Mouse (Mus musculus) ovary, adult 2 months (tissue): ENCODE data around the gene Nek11. TPM values are rescaled to one million over a fixed set of nuclear protein-coding genes. Genes with fewer than 3 reads are reported as not detected.

Experiments
- polyA plus RNA-seq: library from polyadenylated mRNA; depleted of rRNA; stranded (reverse); fragments of >200 nt; gene quantifications from 2 replicates; pipeline ENCODE4 v1.2.3, GENCODE M21; 2012; rRNA removed

The Nek11 gene
- 0.76 TPM in 2 replicates for polyA plus RNA-seq

DNA sequence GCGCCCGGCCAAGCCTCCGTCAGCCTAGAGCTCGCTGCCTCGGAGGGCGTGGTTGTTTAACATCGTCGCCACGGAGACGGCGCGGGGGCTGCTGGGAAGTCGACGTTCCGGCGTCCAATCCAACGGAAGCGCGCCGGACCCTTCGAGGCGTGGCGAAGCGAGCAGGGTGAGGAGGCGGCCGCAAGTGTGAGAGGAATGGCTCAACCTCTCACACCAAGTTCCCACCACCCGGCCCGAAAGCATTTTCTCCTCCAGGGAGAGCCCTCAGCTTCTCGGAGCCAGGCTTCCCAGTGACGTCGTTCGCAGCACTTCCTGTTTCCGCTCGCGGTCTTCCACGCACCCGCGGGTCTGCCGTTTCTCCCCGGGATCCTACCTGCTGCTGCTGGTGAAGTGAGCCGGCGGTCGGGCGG lies at the start of gene Nek11, which contains the start of gene Aste1:
Nek11 (minus strand) TSS at position 307 of the 410 bp plus-strand sequence.
Aste1 (plus strand) TSS at position 175 of the 410 bp plus-strand sequence.

DNA sequence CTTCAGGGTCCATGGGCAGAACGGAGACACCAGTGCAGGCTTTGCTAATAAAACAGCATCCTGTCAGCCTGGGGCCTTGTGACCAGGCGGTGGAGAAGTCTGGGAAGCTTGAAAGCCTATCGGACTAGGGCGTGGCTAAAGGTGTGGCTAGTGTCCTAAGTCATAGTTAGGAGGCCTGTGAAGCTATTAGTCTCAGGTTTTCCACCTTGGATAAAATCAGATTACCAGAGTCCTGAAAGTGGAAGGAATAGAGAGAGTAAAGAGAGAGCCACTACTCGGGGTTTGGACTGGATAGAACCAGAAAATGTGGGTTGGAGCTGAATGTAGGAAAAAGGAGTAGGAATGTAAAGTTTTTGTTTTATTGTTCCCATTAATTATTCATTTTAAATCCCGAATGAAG lies 250.3 kb downstream of the Nek11 start, which contains the start of gene 1700080E11Rik:
1700080E11Rik (minus strand) TSS at position 101 of the 400 bp plus-strand sequence.

DNA sequence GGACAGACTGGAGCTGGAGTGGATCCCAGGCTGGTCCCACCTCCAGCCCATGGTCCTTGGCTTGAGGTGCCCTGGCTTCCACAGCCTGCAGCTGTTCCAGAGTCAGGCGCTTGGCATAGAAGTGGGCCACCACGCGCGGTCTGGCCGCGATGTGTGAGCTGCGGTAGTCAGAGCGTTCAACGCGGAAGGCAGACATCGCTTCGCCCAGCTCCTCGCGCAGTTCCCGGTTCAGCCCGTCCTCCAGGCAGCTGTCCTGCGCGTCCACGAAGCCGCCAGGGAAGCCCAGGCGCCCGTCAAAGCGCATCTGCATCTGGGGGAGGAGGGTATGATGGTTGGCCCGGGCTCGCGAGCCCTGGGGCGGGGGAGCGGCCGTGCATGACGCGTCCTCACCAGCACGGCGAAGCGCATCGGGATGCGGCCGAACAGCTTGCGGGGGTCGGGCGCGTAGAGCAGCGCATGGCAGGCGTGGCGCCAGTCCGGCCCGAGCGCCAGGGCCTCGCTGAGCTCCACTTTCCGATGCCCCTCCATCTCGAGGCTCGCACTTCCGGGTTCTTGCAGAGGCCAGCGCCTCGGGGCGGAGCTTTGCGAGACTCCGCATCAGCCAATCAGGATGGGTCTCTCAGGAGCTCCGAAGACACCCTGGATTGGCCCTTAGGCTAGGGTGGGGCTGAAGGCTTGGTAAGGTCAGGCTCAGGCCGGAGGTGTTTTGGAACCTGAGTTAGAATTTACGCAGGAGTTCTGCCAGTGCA lies 263.9 kb downstream of the Nek11 start, which contains the start of gene Nudt16:
Nudt16 (minus strand) TSS at position 572 of the 749 bp plus-strand sequence.

Other genes starting within 250 kb of the Nek11 start
- 4.7 and 5.0 TPM in 2 replicates for gene Aste1, start 132 bp downstream of the Nek11 start, polyA plus RNA-seq
- 61.8 and 89.3 TPM in 2 replicates for gene Atp2c1, start 131.8 kb upstream of the Nek11 start, polyA plus RNA-seq
- gene Pik3r4, start 247.5 kb upstream of the Nek11 start, polyA plus RNA-seq = 27.9 and 32.7 TPM in 2 replicates